Mouse (Mus musculus) liver, embryonic 13.5 days (tissue): ENCODE measurements around the gene Dhx40. TPM values are rescaled to one million over a fixed set of nuclear protein-coding genes. Genes with fewer than 3 reads are reported as not detected.

Source experiments
- ATAC-seq: fragments of 200-750 bp; cut with Nextera tagmentation; 2 replicates; pipeline ENCODE4 v1.8.0; 2017; ENCODE audit warnings: low read depth, mild to moderate bottlenecking, moderate number of reproducible peaks, moderate library complexity
- DNase-seq: peaks from one replicate; pipeline ENCODE4 v3.0.0; 2022
- H3K27ac ChIP-seq: fragments of 300-500 bp; sonication (generic); 2 replicates; pipeline ENCODE4 v1.5.1; 2015; ENCODE audit warnings: moderate library complexity, mild to moderate bottlenecking, inconsistent platforms
- H3K27me3 ChIP-seq: fragments of 300-500 bp; sonication (generic); 2 replicates; pipeline ENCODE4 v1.6.1; 2015; ENCODE audit warnings: mild to moderate bottlenecking, inconsistent platforms
- H3K36me3 ChIP-seq: fragments of 300-500 bp; sonication (generic); 2 replicates; pipeline ENCODE4 v1.6.1; 2015; ENCODE audit warnings: mild to moderate bottlenecking, inconsistent platforms
- H3K4me1 ChIP-seq: fragments of 300-500 bp; sonication (generic); replicated peaks from 2 replicates; pipeline ENCODE4 v1.6.1; 2015; ENCODE audit warnings: inconsistent platforms
- H3K4me2 ChIP-seq: fragments of 300-500 bp; sonication (generic); 2 replicates; pipeline ENCODE4 v1.6.1; 2015; ENCODE audit warnings: inconsistent platforms, mild to moderate bottlenecking, moderate library complexity
- H3K4me3 ChIP-seq: fragments of 300-500 bp; sonication (generic); replicated peaks from 2 replicates; pipeline ENCODE4 v1.5.1; 2015; ENCODE audit warnings: mild to moderate bottlenecking, inconsistent platforms
- H3K9ac ChIP-seq: fragments of 300-500 bp; sonication (generic); 2 replicates; pipeline ENCODE4 v1.6.1; 2015; ENCODE audit warnings: mild to moderate bottlenecking, inconsistent platforms
- H3K9me3 ChIP-seq: fragments of 300-500 bp; sonication (generic); replicated peaks from 2 replicates; pipeline ENCODE4 v1.6.1; 2016; ENCODE audit warnings: inconsistent platforms
- WGBS: fragments of 180-500 bp; shearing (Covaris S2); methylation state at CpG from one replicate; pipeline ENCODE4 v1.1.7; 2015; ENCODE audit not compliant: insufficient replicate concordance; 5-methylcytosine and 5-hydroxymethylcytosine counted together
- polyA plus RNA-seq: library from polyadenylated mRNA; unstranded; fragments of >200 nt; fragmentation: Nextera tagmentation; extraction: Ambion mirVana; gene quantifications from 2 replicates; pipeline ENCODE4 v1.2.1, GENCODE M21; 2015

Dhx40 gene
- polyA plus RNA-seq, 1 experiment from 2014 or later: 8.5 TPM

DNA sequence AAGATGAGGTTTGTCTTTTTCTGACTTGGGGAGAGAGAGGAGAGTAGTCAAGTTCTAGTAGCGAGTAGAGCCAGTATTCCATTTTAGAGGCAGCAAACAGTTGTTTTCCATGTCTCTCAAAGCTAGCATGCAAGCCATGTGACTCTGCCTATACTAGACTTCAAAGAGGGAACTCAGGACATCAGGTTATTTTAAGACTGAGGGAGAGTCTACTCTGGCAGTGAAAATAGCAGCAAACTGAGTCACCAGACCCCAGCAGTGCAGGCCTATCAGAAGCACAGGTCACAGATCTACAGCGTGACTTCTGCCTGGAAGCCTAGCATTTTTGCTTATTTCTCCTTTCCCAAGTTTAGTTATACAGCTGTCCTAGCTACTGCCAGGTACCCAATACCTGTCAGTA lies 76.1 kb downstream of the Dhx40 start:
- 85% methylated on average over 2 of the region's 2 CpGs for WGBS
- H3K27me3 ChIP-seq: no peaks in the 10 kb centered on the region
- ATAC-seq: no peak
- no peak overlapping the region for H3K4me3 ChIP-seq
- H3K9me3 ChIP-seq: no peaks in the 10 kb centered on the region
- H3K36me3 ChIP-seq: peaks cover 81% of the 10 kb centered on the region
- no peak overlapping the region for H3K27ac ChIP-seq
- no peak overlapping the region for H3K9ac ChIP-seq
- H3K4me1 ChIP-seq: peaks cover 12% of the 10 kb centered on the region
- no peak overlapping the region for H3K4me2 ChIP-seq
- no peak for DNase-seq

DNA sequence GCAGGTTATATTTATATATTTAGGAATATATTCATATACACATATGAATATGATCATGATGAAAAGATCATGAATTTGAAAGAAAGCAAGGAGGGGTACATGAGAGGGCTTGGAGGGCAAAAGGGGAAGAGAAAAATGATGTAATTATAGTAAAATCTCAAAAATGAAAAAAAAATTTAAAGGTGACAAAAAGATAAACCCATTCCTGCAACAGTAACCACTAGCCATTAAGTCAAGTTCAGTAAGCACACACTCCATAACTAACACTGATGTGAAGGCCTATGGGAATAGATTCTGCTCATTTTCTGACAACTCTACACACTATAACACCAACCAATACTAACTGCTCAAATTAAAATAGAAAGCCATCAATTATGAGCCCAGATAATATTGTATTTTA lies 81.9 kb downstream of the Dhx40 start:
- Histone ChIP-seq H3K4me1 (no peaks in the 10 kb centered on the region), H3K36me3 (peaks cover 75% of the 10 kb centered on the region), H3K27ac (no peak overlapping the region), H3K4me3 (no peak overlapping the region), H3K4me2 (no peak overlapping the region), H3K9me3 (no peaks in the 10 kb centered on the region), H3K27me3 (no peaks in the 10 kb centered on the region), H3K9ac (no peak overlapping the region)
- DNase-seq (no peak), ATAC-seq (no peak)

GRCm38 (mm10) chr11:86724982-86725381 lies 82.6 kb downstream of the Dhx40 start:
- ATAC-seq (no peak), DNase-seq (no peak)
- Histone ChIP-seq H3K4me2 (no peak overlapping the region), H3K9me3 (no peaks in the 10 kb centered on the region), H3K36me3 (peaks cover 77% of the 10 kb centered on the region), H3K27me3 (no peaks in the 10 kb centered on the region), H3K4me3 (no peak overlapping the region), H3K27ac (no peak overlapping the region), H3K9ac (no peak overlapping the region), H3K4me1 (no peaks in the 10 kb centered on the region)
- 83% methylated on average over 7 of the region's 7 CpGs for WGBS

DNA sequence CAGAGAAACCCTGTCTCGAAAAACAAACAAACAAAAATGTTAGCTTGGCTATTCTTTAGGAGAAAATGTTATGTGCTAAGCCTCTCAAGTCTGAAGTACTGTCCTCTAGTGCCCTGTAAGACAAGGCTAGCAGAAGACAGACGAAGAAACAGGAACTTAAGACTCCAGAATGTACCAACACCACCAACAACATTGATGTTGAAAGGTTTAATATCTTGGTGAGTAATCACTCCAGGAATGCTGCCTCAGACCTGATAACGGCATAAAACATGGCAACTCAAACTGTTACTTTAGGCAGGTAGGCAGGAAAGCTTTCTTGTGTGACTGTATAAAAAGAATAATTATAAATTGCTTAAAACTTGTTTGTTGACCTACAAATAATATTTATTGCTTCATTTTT lies 83.5 kb downstream of the Dhx40 start:
- 82% methylated on average over 3 of the region's 3 CpGs for WGBS
- Histone ChIP-seq H3K36me3 (peaks cover 78% of the 10 kb centered on the region), H3K27me3 (no peaks in the 10 kb centered on the region), H3K4me2 (no peak overlapping the region), H3K9ac (no peak overlapping the region), H3K4me3 (no peak overlapping the region), H3K4me1 (no peaks in the 10 kb centered on the region), H3K27ac (no peak overlapping the region), H3K9me3 (no peaks in the 10 kb centered on the region)
- ATAC-seq: no peak
- no peak for DNase-seq

GRCm38 (mm10) chr11:86719390-86719789 lies 88.2 kb downstream of the Dhx40 start:
- no peaks in the 10 kb centered on the region for H3K27me3 ChIP-seq
- DNase-seq (no peak), ATAC-seq (no peak)
- no peak overlapping the region for H3K27ac ChIP-seq
- no peak overlapping the region for H3K4me2 ChIP-seq
- 56% methylated on average over 8 of the region's 8 CpGs for WGBS
- no peak overlapping the region for H3K4me3 ChIP-seq
- no peaks in the 10 kb centered on the region for H3K9me3 ChIP-seq
- no peak overlapping the region for H3K9ac ChIP-seq
- H3K36me3 ChIP-seq: peaks cover 81% of the 10 kb centered on the region
- no peaks in the 10 kb centered on the region for H3K4me1 ChIP-seq

Other genes starting within 250 kb of the Dhx40 start
- gene Vmp1, start 123.9 kb downstream of the Dhx40 start, polyA plus RNA-seq: 89.2 and 103 TPM in 2 replicates
- gene Ptrh2, start 123.8 kb downstream of the Dhx40 start, polyA plus RNA-seq: 23.0 and 23.3 TPM in 2 replicates
- gene Cltc, start 50.2 kb downstream of the Dhx40 start, polyA plus RNA-seq: 80.0 and 104 TPM in 2 replicates
- gene Ypel2, start 186.0 kb upstream of the Dhx40 start, polyA plus RNA-seq: 1.2 and 1.5 TPM in 2 replicates